Mouse (Mus musculus): ENCODE measurements around the gene Pced1b.

DNA sequence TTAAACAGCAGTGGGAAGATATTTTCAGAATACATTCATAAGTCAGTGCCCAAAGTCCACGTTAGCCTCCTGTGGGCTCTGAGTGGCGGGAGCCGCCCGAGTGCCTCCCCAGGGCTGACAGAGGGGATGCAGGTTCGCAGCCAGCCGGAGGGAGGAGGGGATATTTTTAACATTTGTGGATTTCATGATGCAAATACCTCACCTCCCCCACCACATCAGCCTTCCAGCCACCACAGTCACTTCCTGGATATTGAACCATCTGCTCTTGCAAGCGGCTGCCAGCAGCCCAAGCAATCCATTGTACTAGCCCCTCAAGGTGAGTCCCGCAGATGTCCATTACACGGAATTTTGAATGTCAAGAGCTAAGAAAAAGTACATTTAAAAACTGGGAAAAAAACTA is 95.4 kb downstream of the Pced1b start:
- TF ChIP-seq CTCF (IDR thresholded peaks at IDR 0.05; ENCODE audit: low read depth, low read length) (no peak), GATA1 (IDR thresholded peaks at IDR 0.05; ENCODE audit: borderline replicate concordance, low read length) (no peak), TAL1 (conservative IDR thresholded peaks at IDR 0.05; ENCODE audit: low read depth, low read length) (no peak), GATA2 (IDR thresholded peaks at IDR 0.05; ENCODE audit: borderline replicate concordance, low read depth, low read length) (no peak)

Data from G1E (cell line).